Mouse (Mus musculus) left cerebral cortex, postnatal 25 days (tissue): ENCODE measurements at regions not wholly inside any gene's neighbourhood (a gene's known extent, or its start where the extent isn't known, plus 50 kb on each side); places are given as distances from the start of the nearest gene placed in this dataset.
A peak's percentile ranks its signal among the peaks of the same experiment; 100 is the strongest.
"Not testable (repeated sequence)": the region's sequence is repeated elsewhere in the genome, so short reads cannot be mapped to it uniquely, and the experiment has no call there.

ENCODE experiments used
- DNase-seq, 2 experiments: peaks; one replicate each; pipeline ENCODE4 v3.0.0; 2022; ENCODE audit warnings: low spot score in 2 of 2, mixed read lengths in 1 of 2
- intact Hi-C: fragments of 180-260 bp; cut with DNase I; formaldehyde crosslinking; loops from one replicate; pipeline ENCODE4 v1.15.1; 2025

GRCm38 (mm10) chr1:79379736-79380135 is 60.2 kb downstream of the Scg2 start:
- intact Hi-C loops = no loop called here
- no peak for DNase-seq

- peak in 1 of 2 experiments; percentile 2 for DNase-seq
- intact Hi-C loops = no loop called here
Observed at GRCm38 (mm10) chr1:79374811-79375210, 65.1 kb downstream of the Scg2 start.

DNA sequence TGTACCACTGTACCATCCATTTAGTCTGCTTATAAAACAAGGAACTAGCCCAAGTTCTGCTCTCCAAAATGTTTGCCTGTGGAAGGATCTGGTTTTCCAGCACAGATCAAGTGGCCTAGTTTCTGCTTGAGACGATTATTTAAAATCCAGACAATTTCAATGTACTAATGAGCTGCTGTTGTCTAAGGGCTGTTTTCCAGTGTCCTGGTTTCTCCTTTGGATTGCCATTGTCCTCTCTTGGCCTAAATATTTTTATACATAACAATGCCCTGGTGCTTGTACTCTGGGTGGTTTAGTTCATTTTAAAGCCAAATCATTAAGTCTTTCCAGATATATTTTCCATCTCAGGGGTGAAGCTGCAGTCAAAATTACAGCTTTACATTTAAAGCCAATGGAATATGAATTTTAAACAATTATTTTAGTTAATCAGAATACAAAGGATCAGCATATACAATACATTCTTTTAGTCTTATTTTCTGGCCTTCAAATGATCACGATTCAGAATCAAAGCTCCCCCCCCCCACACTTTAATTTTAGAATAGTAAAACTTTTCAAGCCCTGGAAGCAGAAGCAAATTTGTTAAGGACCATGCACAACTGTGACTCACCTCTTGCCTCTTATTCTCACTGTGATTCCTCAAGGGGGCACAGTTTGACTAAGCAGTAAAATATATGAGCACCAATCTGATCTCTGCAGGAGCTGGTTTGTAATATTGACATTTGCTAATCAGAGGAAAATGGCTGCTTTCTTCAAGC is 82.5 kb downstream of the Scg2 start:
- peak in 1 of 2 experiments; percentile 7 for DNase-seq
- intact Hi-C loops = no loop called here

DNA sequence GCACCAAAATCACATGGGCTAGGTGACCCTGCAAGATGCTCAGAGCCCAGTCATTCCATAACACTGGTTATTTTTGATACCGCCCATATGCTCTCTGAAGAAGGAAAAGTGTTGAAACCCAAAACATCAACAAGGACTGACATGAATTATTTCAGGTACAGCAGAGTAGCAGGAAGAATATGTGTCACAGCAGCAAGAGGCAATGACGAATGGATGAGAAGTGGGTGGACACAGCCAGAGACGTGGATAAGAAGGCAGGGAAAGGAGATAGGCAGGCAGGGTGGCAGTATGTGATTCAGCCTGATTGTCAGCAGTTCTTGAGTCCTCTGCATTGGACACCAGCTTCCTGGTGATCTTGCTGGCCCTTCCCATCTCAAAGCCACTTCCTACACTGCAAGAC is 93.4 kb downstream of the Scg2 start:
- intact Hi-C loops = no loop called here
- peak in 1 of 2 experiments; percentile 62 for DNase-seq

DNA sequence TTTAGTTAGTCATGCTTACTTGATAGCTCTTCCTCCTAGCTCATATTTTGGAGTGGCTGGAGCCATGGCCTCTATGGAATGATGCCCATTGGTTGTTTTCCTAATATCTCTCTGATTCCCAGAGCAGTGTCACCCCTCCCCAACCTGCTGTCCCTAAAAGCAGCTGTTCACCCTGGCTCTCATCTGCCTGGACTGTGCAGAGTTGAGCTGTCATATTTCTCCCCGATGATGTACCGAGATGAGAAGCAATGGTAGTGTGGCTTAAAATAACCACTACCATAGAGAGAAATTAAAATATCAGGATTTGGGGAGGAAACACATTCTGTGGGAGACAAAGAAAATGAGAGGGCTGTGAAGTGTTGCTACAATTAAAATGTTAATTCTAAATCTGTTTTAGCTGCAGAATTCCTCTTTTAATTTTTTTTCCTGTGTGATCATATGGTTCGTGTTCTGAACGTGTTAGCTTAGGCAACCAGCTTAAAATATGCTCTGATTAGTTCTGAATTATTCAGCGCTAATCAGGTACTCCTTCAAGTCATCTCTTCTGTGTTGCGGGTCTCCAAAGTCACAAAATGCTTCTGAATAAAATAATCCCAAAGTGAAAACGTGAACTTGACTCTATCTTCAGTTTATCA is 104.3 kb downstream of the Scg2 start:
- DNase-seq = peak in 1 of 2 experiments; percentile 35
- intact Hi-C loops = no loop called here

GRCm38 (mm10) chr1:79317194-79317593 is 122.7 kb downstream of the Scg2 start:
- intact Hi-C loops = loop anchor here (10.0 kb wide), 1 partner anchor 452 kb away; no protein-coding TSS in a partner anchor
- DNase-seq = no peak

GRCm38 (mm10) chr1:79314774-79315173 is 125.1 kb downstream of the Scg2 start:
- no peak for DNase-seq

GRCm38 (mm10) chr1:79312153-79312552 is 127.8 kb downstream of the Scg2 start:
- DNase-seq = peak; percentile 6 to 75
- intact Hi-C loops = loop anchor here (10.0 kb wide), 1 partner anchor 447 kb away; no protein-coding TSS in a partner anchor

More at GRCm38 (mm10) chr1:79314774-79315173, 125.1 kb downstream of the Scg2 start:
- intact Hi-C loops = loop anchor here (10.0 kb wide), 1 partner anchor 450 kb away; no protein-coding TSS in a partner anchor

- DNase-seq = no peak
- intact Hi-C loops = no loop called here
Observed at GRCm38 (mm10) chr1:79303602-79304001, 136.3 kb downstream of the Scg2 start.

DNA sequence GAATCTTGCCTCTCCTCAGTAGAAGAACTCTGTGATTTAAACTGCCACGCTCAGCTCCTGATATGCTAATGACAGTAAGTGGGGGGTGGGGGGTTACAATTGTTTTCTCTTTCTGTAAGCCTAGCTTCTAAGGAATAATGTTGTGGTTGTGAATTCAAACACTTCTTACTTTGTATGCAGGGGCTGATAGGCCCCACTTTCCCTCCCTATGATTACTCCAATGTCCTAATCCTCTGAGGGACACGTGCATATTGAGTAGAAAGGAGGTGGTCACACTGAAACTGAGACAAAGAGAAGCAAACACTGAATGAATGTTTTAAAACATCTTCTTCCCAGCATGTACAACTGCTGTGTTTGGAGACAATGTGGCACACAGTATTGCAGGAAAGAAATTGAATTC is 140.3 kb downstream of the Scg2 start:
- no peak for DNase-seq
- intact Hi-C loops = no loop called here

DNA sequence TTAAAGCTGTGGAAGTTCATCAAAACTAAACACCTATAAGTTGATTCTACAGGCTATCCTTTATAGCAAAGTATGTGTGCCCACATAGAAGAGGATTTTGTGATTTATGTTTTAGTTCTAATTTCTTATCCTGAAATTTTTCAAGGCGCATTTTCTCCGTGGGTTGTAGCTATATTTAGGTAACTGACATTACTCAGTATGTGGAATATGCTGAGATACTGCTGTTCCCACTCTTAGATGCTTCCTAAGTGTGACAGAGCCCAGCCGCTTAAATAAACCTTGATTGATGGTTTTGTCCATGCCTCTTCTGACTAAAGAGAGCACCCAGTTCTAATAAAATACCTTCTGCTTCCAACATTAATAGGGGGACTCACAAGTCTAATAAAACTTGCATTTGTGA is 180.2 kb downstream of the Scg2 start:
- intact Hi-C loops = no loop called here
- peak; percentile 2 to 52 for DNase-seq

- no peak for DNase-seq
- intact Hi-C loops = no loop called here
Observed at GRCm38 (mm10) chr1:79212970-79213369, 226.9 kb downstream of the Scg2 start.

DNA sequence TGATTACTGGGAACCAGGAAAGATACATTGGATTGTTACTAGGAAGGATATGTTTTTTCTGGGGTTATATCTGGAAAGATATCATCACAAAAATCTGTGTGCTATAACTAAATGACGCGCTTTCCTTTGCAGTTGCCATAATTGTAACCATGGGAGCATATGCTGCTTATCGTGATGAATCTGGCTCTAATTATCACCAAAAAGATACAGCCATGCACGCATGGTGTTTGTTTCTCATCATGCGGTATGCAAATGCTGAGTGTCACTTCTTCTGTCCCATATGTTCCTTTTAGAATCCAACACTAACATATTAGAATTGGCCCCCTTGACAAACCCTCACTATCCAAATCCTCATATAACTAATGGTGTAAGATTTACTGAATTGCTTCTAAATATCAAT is 227.4 kb downstream of the Scg2 start:
- DNase-seq = peak; percentile 7 to 16
- intact Hi-C loops = no loop called here

- intact Hi-C loops = not testable (repeated sequence)
Observed at GRCm38 (mm10) chr1:79211981-79212380, 227.9 kb downstream of the Scg2 start.

GRCm38 (mm10) chr1:79207207-79207606 is 232.7 kb downstream of the Scg2 start:
- intact Hi-C loops = no loop called here
- no peak for DNase-seq

More at GRCm38 (mm10) chr1:79211981-79212380, 227.9 kb downstream of the Scg2 start:
- not testable (repeated sequence) for DNase-seq

DNA sequence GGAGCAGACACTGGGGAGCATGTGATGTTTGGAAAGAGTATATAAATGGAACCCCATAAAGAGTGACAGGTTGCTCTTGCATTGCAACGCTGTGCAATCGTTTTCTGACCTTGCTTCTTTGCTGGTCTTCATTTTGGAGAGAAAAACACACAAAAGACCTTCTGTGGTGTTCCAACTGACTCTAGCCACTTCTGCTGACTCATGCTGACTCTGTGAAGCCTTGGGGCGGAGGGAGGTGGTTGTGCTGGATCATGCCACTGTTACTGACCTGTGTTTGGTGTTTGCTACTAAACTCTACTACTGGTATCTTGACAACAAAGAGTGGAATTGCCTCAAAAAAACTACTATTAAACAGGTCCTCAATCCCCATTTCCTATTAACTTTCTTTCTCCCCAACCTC is 242.2 kb downstream of the Scg2 start:
- DNase-seq = no peak

DNA sequence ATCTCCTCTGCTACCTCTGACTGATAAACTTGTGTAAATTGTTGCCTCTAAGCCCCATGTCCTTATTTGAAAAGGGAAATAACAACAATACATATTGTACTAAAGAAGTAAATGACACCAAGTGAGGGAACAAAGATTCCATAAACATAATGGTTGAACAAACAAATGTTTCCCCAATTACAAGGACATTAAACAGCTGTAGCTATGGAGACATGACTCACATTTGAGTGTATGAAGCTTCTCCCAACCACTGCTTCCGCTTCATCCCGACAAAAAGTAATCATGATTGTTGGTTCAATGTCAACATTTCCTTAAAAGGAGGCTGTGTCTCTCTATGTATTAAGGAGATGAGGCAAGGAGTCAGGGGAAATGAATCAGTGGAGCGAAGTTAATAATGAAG is 248.9 kb downstream of the Scg2 start:
- intact Hi-C loops = loop anchor here (5.0 kb wide), 1 partner anchor 469 kb away; no protein-coding TSS in a partner anchor
- no peak for DNase-seq

More for the DNA sequence above, 242.2 kb downstream of the Scg2 start:
- intact Hi-C loops = no loop called here

- intact Hi-C loops = no loop called here
Observed at GRCm38 (mm10) chr1:79183534-79184411, 256.1 kb downstream of the Scg2 start.

DNA sequence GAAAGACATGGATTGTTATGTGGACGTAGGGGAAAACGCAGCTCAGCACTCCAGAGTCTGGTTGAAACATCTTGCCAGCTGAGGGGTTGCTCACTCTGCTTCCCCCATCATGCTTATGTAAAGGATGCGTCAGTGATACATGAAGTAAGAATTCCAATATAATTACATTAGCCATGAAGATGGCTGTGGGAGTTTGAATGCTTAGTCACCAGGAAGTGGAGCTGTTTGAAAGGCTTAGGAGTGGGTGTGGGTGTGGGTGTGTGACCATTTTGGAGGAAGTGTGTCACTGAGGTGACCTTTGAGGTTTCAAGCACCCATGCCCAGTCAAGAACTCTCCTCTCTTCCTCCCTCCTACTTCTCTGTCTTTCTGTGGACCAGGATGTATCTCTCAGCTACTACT is 295.8 kb downstream of the Scg2 start:
- DNase-seq = peak in 1 of 2 experiments; percentile 63
- intact Hi-C loops = no loop called here

More at GRCm38 (mm10) chr1:79183534-79184411, 256.1 kb downstream of the Scg2 start:
- no peak for DNase-seq
